Mouse (Mus musculus): ENCODE measurements around the gene Gm4969. TPM values are rescaled to one million over a fixed set of nuclear protein-coding genes. Genes with fewer than 3 reads are reported as not detected.

Gene Gm4969
- polyA plus RNA-seq, 1 experiment from 2014 or later: not detected

DNA sequence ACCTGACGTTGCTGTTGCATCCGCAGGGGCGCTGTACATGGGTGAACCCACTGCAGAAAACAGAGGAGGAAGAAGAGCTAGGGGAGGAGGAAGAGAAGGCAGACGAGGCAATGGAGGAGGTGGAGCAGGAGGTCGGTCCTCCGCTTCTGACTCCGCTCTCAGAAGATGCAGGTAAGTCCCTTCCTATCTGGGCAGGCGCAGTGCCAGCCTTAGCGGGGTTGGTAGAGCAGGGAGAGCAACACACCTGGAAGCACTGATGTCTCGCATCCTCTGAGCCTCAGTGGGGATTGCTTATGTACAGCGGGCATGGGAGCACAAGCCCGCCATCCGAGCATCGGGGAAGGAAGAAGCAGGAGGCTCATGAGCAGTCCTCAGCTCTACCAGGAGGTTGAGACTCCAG, 51.1 kb downstream of the Gm4969 start:
- Histone ChIP-seq H3K4me3 (ENCODE audit: low read depth, low read length) (no peak overlapping the region), H3K9me3 (ENCODE audit: low read length) (no peaks in the 10 kb centered on the region), H3K27me3 (ENCODE audit: insufficient read depth, low read length) (peaks cover 37% of the 10 kb centered on the region), H3K9ac (replicated peaks) (no peak overlapping the region), H3K36me3 (replicated peaks; ENCODE audit: insufficient read depth, low read length) (no peaks in the 10 kb centered on the region), H3K27ac (ENCODE audit: low read depth) (no peak overlapping the region), H3K4me1 (ENCODE audit: insufficient read depth) (no peaks in the 10 kb centered on the region), H3K4me2 (ENCODE audit: low read depth, low read length) (no peak overlapping the region)
- TF ChIP-seq CTCF (IDR thresholded peaks at IDR 0.05; ENCODE audit: low read depth): no peak
- TF ChIP-seq EP300 (IDR thresholded peaks at IDR 0.05; ENCODE audit: low read depth): no peak
- 36% methylated on average over 14 of the region's 14 CpGs for WGBS (ENCODE audit: insufficient replicate concordance)
- ATAC-seq (no peak), DNase-seq (no peak)

DNA sequence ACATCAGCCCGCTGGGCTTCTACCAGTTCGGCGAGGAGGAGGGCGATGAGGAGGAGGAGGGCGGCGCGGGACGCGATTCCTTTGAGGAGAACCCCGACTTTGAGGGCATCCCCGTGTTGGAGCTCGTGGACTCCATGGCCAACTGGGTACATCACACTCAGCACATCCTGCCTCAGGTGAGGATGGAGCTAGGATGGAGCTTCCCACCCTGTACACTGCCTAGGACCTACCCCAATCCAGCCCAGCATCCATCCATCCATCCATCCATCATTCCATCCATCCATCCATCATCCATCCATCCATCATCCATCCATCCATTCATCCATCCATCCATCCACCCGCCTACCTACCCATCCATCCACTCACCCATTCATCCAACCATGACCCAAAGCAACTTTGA, 52.3 kb downstream of the Gm4969 start:
- TF ChIP-seq CTCF (IDR thresholded peaks at IDR 0.05; ENCODE audit: low read depth) (no peak), EP300 (IDR thresholded peaks at IDR 0.05; ENCODE audit: low read depth) (no peak)
- no peaks in the 10 kb centered on the region for H3K4me1 ChIP-seq (ENCODE audit: insufficient read depth)
- H3K27me3 ChIP-seq (ENCODE audit: insufficient read depth, low read length): peaks cover 37% of the 10 kb centered on the region
- H3K4me2 ChIP-seq (ENCODE audit: low read depth, low read length): no peak overlapping the region
- H3K9me3 ChIP-seq (ENCODE audit: low read length): no peaks in the 10 kb centered on the region
- 47% methylated on average over 12 of the region's 13 CpGs for WGBS (ENCODE audit: insufficient replicate concordance)
- no peak overlapping the region for H3K4me3 ChIP-seq (ENCODE audit: low read depth, low read length)
- H3K27ac ChIP-seq (ENCODE audit: low read depth): no peak overlapping the region
- DNase-seq (peak; percentile 13), ATAC-seq (no peak)
- no peaks in the 10 kb centered on the region for H3K36me3 ChIP-seq (replicated peaks; ENCODE audit: insufficient read depth, low read length)
- H3K9ac ChIP-seq (replicated peaks): no peak overlapping the region

DNA sequence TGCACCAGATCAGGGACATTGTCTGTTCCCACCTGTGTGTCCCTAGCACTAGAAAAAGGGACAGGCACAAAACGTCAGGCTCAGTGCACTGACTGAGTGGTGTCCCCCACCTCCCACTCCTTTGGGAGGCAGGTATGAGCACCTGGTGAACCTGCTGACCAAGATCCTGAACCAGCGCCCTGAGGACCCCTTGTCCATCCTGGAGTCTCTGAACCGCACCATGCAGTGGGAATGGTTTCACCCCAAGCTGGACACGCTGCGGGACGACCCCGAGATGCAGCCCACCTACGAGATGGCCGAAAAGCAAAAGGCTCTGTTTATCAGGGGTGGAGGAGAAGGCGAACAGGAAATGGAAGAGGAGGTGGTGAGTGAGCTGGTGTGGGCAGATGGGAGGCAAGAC, 60.8 kb downstream of the Gm4969 start:
- Histone ChIP-seq H3K4me3 (ENCODE audit: low read depth, low read length) (no peak overlapping the region), H3K9me3 (ENCODE audit: low read length) (no peaks in the 10 kb centered on the region), H3K27ac (ENCODE audit: low read depth) (no peak overlapping the region), H3K4me1 (ENCODE audit: insufficient read depth) (no peaks in the 10 kb centered on the region), H3K27me3 (ENCODE audit: insufficient read depth, low read length) (no peaks in the 10 kb centered on the region), H3K4me2 (ENCODE audit: low read depth, low read length) (no peak overlapping the region), H3K9ac (replicated peaks) (no peak overlapping the region), H3K36me3 (replicated peaks; ENCODE audit: insufficient read depth, low read length) (no peaks in the 10 kb centered on the region; the same call in 1 of the 2 replicates)
- TF ChIP-seq EP300 (IDR thresholded peaks at IDR 0.05; ENCODE audit: low read depth) (no peak), CTCF (IDR thresholded peaks at IDR 0.05; ENCODE audit: low read depth) (no peak)
- 75% methylated on average over 10 of the region's 10 CpGs for WGBS (ENCODE audit: insufficient replicate concordance)
- no peak for ATAC-seq
- DNase-seq: no peak

DNA sequence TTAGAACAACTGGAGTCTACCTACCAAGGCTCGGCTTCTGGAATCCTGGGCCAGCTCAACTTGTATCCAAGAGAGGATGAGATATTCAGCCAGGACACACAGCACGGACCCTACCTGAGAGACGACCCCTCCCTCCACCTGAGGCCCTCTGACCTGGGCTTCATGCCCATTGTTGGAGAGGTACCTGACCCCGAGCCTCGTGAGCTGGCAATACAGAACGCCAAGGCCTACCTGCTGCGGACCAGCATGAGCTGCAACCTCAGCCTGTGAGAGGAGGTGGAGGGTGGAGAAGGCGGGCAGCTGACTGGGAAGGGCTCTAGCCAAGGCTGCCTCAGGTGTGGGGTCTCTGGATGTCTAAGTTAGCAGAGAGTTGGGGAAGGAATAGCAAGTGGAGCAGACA, 63.1 kb downstream of the Gm4969 start:
- Histone ChIP-seq H3K27me3 (ENCODE audit: insufficient read depth, low read length) (no peaks in the 10 kb centered on the region), H3K4me2 (ENCODE audit: low read depth, low read length) (no peak overlapping the region), H3K4me3 (ENCODE audit: low read depth, low read length) (no peak overlapping the region), H3K9me3 (ENCODE audit: low read length) (no peaks in the 10 kb centered on the region), H3K36me3 (replicated peaks; ENCODE audit: insufficient read depth, low read length) (peaks cover 15% of the 10 kb centered on the region), H3K27ac (ENCODE audit: low read depth) (no peak overlapping the region), H3K9ac (replicated peaks) (no peak overlapping the region), H3K4me1 (ENCODE audit: insufficient read depth) (no peaks in the 10 kb centered on the region)
- no peak for DNase-seq
- WGBS (ENCODE audit: insufficient replicate concordance): 82% methylated on average over 8 of the region's 8 CpGs
- TF ChIP-seq CTCF (IDR thresholded peaks at IDR 0.05; ENCODE audit: low read depth) (no peak), EP300 (IDR thresholded peaks at IDR 0.05; ENCODE audit: low read depth) (no peak)
- ATAC-seq: no peak

DNA sequence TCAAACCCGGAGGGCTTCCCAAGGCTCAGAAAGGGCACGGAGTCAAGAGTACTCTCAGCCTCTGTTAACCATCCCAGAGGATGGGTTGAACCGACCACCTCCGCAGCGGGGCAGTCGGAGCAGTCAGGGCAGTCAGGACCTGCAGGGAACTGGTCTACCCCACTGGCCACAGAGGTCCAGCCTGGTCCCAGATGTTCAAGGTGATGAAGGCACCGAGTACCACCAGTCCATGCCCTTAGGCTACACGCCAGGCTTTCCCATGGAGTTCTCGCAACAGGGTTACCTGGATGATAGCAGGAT, 63.4 kb downstream of the Gm4969 start:
- Histone ChIP-seq H3K36me3 (replicated peaks; ENCODE audit: insufficient read depth, low read length) (peaks cover 19% of the 10 kb centered on the region), H3K9me3 (ENCODE audit: low read length) (no peaks in the 10 kb centered on the region), H3K27me3 (ENCODE audit: insufficient read depth, low read length) (no peaks in the 10 kb centered on the region), H3K4me1 (ENCODE audit: insufficient read depth) (no peaks in the 10 kb centered on the region), H3K4me2 (ENCODE audit: low read depth, low read length) (no peak overlapping the region), H3K27ac (ENCODE audit: low read depth) (no peak overlapping the region), H3K9ac (replicated peaks) (no peak overlapping the region), H3K4me3 (ENCODE audit: low read depth, low read length) (no peak overlapping the region)
- WGBS (ENCODE audit: insufficient replicate concordance): 84% methylated on average over 9 of the region's 9 CpGs
- DNase-seq: no peak
- TF ChIP-seq CTCF (IDR thresholded peaks at IDR 0.05; ENCODE audit: low read depth) (no peak), EP300 (IDR thresholded peaks at IDR 0.05; ENCODE audit: low read depth) (no peak)
- ATAC-seq: no peak

DNA sequence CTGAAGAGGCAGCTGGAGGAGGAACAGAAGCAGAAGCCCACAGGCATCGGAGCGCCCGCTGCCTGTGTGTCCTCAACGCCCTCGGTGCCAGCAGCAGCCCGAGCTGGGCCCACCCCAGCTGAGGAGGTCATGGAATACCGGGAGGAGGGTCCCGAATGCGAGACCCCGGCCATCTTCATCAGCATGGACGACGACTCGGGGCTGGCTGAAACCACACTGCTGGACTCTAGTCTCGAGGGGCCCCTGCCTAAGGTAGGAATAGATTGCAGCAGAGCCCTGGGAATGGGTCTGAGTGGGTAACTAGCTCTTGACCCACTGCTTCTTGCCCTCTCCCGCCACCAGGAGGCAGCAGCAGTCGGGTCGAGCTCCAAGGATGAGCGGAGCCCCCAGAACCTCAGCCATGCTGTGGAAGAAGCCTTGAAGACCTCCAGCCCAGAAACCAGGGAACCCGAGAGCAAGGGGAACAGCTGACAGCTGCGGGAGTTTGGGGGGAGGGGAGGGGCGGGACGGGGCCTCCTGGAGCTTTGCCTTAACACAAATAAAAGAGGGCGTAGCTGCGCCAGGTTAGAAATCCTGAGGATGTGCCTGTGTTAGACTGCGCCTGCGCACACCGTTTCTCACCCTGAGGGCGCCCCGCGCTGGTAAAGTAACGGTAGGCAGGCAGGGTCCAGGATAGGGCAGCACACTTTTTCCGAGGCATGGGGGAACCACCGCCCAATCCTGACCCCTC, 64.0 kb downstream of the Gm4969 start, which contains the start of gene Rsph6a:
TSS of gene Rsph6a (plus strand) at position 644 of the 730 bp plus-strand sequence.
- H3K27me3 ChIP-seq (ENCODE audit: insufficient read depth, low read length): no peaks in the 10 kb centered on the region
- no peaks in the 10 kb centered on the region for H3K4me1 ChIP-seq (ENCODE audit: insufficient read depth)
- H3K27ac ChIP-seq (ENCODE audit: low read depth): no peak within 1 kb of the TSS
- no peak for ATAC-seq
- no peak within 1 kb of the TSS for H3K4me3 ChIP-seq (ENCODE audit: low read depth, low read length)
- 60% methylated on average over 33 of the region's 33 CpGs for WGBS (ENCODE audit: insufficient replicate concordance)
- TF ChIP-seq CTCF (IDR thresholded peaks at IDR 0.05; ENCODE audit: low read depth): peak; percentile 53
- TF ChIP-seq EP300 (IDR thresholded peaks at IDR 0.05; ENCODE audit: low read depth): no peak
- no peaks in the 10 kb centered on the region for H3K9me3 ChIP-seq (ENCODE audit: low read length)
- H3K36me3 ChIP-seq (replicated peaks; ENCODE audit: insufficient read depth, low read length): peaks cover 21% of the 10 kb centered on the region
- no peak for DNase-seq
- H3K4me2 ChIP-seq (ENCODE audit: low read depth, low read length): no peak within 1 kb of the TSS
- H3K9ac ChIP-seq (replicated peaks): no peak within 1 kb of the TSS
